Mouse (Mus musculus) left cerebral cortex, adult 2 months (tissue): ENCODE results near the gene Wdhd1. TPM values are rescaled to one million over a fixed set of nuclear protein-coding genes. Genes with fewer than 3 reads are reported as not detected.
"Not testable (repeated sequence)": the region's sequence is repeated elsewhere in the genome, so short reads cannot be mapped to it uniquely, and the experiment has no call there.

Experiments
- DNase-seq, 2 experiments: peaks; one replicate each; pipeline ENCODE4 v3.0.0; 2021 to 2022; ENCODE audit warnings: low spot score in 2 of 2, mixed read lengths in 1 of 2; ENCODE audit errors: extremely low spot score in 1 of 2
- H3K27ac ChIP-seq: fragments of 200-600 bp; 2 replicates; pipeline ENCODE4 v1.8.1; 2022
- H3K4me3 ChIP-seq: fragments of 200-600 bp; 2 replicates; pipeline ENCODE4 v1.8.1; 2022
- CTCF ChIP-seq: fragments of 200-600 bp; IDR thresholded peaks from 2 replicates; pipeline ENCODE4 v1.8.1; 2022; ENCODE audit warnings: antibody characterized with exemption, mild to moderate bottlenecking, moderate library complexity
- intact Hi-C: fragments of 180-260 bp; cut with DNase I; formaldehyde crosslinking; loops from one replicate; pipeline ENCODE4 v1.15.1; 2025
- long read RNA-seq, 2 experiments: library from polyadenylated mRNA; stranded (forward); transcript quantifications; one replicate each; pipeline ENCODE4 v2.0.0; 2021; ENCODE audit warnings: borderline mapping rate in 2 of 2
- total RNA-seq, 2 experiments: library from RNA; stranded (reverse); gene quantifications; 2 replicates each; pipeline ENCODE4 v1.2.3; 2021

Wdhd1 gene
- 1 to 10 TPM; 4.9 to 6.8 TPM for total RNA-seq
- long read RNA-seq, experiment 1, full-length matches to known transcripts = 2 of 4 reads
- long read RNA-seq, experiment 1, partial matches to known transcripts = 1 of 4 reads
- long read RNA-seq, experiment 1, other reads (novel, unspliced or antisense) = 1 of 4 reads
- long read RNA-seq, experiment 2, full-length matches to known transcripts = 1 of 2 reads
- long read RNA-seq, experiment 2, partial matches to known transcripts = 0 of 2 reads
- long read RNA-seq, experiment 2, other reads (novel, unspliced or antisense) = 1 of 2 reads

- Histone ChIP-seq H3K27ac (peak within 1 kb of the TSS; percentile 89), H3K4me3 (peak within 1 kb of the TSS; percentile 98)
- intact Hi-C loops = loop anchor here (2.0 kb wide), 1 partner anchor 22 kb away; the partner anchor contains the start of gene Mapk1ip1l
- no peak; the same call in 1 of the 2 replicates for TF ChIP-seq CTCF
- DNase-seq = peak; percentile 96
These were observed at the start of gene Wdhd1, which contains the start of gene Socs4 for GRCm38 (mm10) chr14:47276637-47277393. Gene Wdhd1 (minus strand): TSS chr14:47276857. Gene Socs4 (plus strand): TSS chr14:47276931.

DNA sequence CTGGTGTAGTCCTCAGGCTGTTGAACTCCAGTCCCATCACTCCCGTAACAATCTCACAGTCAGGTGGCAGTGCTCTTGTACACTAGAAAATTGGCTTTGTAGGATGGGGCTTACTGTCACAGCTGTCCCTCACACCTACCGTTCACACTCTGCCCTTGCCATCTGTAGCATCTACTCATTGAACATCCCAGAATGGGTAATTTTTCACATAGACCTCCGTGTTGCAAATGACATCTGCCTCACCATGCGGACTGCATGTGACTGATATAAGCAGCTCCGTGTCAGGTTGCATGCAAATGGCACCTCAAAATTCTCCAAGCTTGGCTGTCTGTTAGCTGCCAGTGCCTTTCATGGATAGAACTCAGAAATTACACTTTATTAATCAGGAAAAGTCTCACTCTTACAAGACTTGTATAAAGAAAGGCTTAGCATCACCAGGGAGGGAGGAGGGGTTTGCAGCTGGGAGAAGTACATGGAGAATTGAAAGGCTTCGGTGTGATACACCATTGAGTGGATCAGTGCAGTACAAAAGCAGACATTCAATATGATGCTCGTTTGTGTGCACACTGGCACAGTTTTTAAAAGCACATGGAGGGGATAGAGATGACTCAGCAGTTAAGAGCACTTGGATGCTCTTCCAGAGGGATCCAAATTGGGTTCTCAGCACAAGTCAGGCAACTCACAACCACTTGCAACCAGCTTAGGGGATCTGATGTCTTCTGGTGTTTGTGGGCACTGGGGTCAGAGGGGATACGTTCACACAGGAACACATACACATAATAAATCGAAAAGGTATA is 49.5 kb upstream of the Wdhd1 start:
- no peak for DNase-seq
- Histone ChIP-seq H3K4me3 (no peak overlapping the region), H3K27ac (no peak overlapping the region)
- intact Hi-C loops = no loop called here
- no peak for TF ChIP-seq CTCF

DNA sequence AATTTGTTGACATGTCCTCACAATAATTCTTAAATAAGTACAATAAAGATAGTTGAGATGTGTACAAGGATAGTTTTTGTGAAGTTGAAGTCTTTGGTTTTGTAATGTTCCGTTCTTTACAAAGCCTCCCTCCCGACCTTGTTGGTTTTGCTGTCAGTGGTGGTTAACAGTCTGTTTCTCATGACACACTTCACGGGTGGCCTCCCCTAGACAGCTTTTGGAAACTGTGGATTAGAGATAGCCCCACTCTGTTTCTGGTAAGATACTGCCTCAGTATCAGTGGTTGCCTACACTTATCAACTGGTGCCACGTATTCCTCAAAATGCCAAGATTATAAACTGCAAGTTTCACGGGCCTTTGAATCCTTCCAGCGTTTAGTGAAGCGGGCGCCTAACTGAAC is 44.9 kb upstream of the Wdhd1 start:
- DNase-seq, H3K4me3 ChIP-seq, intact Hi-C loops, H3K27ac ChIP-seq: not testable (repeated sequence)

- TF ChIP-seq CTCF = no peak
- intact Hi-C loops = no loop called here
- H3K27ac ChIP-seq = no peak overlapping the region
- H3K4me3 ChIP-seq = no peak overlapping the region
- DNase-seq = no peak
These were observed 42.7 kb upstream of the Wdhd1 start for GRCm38 (mm10) chr14:47319362-47319761.

DNA sequence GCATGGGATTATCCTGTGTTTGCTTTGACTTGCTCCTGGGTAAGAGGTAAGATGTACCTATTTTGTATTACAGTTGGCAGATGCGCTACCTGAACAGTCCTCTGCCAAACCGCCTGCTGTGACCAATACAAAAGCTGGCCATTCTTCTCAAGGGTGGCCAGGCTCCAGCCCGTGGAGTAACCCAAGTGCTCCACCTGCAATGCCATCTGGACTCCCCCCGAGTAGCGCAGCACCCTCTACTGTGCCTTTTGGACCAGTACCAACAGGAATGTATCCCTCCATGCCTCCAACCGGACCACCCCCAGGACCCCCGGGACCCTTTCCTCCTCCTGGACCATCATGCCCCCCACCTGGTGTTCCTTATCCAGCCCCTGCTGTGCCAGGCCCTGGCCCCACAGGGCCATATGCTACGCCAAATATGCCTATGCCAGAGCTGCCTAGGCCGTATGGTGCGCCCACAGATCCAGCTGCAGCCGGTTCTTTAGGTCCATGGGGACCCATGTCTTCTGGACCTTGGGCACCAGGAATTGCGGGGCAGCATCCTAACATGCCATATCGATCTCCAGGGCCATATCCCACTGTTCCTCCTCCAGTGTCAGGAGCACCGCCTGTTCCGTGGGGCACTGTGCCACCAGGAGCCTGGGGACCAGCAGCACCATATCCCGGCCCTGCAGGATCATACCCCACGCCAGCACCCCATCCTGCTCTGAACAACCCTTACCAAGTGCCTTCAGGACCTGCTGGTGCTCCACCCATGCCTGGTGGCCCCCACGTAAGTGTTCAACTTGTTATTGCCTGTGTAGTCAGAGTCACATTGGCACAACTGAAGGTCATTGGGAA is 33.9 kb upstream of the Wdhd1 start:
- TF ChIP-seq CTCF = no peak

GRCm38 (mm10) chr14:47309061-47309460 is 32.4 kb upstream of the Wdhd1 start:
- DNase-seq = no peak
- intact Hi-C loops = no loop called here
- Histone ChIP-seq H3K27ac (no peak overlapping the region), H3K4me3 (no peak overlapping the region)
- TF ChIP-seq CTCF = no peak

More for the DNA sequence above, 33.9 kb upstream of the Wdhd1 start:
- no peak overlapping the region for H3K4me3 ChIP-seq
- DNase-seq = no peak
- intact Hi-C loops = no loop called here
- no peak overlapping the region for H3K27ac ChIP-seq

DNA sequence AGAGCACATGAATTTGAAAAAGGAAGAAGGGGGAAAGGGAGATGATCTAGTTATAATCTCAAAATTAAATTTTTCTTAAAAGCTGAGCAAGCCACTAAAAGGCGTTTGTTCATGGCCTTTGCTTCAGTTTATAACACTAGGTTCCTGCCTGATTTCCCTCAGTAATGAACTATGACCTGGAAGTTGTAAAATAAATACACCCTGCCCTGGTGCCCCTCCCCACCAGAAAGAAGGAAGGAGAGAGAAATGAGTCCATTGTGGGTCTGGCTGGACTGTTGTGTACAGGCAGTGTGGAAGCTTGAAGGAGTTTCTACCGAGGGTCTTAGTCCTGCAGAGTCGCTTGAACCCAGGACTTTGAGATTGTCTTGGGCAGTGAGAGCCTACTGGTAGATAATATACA is 31.0 kb upstream of the Wdhd1 start:
- H3K27ac ChIP-seq = no peak overlapping the region
- no peak overlapping the region for H3K4me3 ChIP-seq
- intact Hi-C loops = no loop called here
- no peak for TF ChIP-seq CTCF
- DNase-seq = no peak

DNA sequence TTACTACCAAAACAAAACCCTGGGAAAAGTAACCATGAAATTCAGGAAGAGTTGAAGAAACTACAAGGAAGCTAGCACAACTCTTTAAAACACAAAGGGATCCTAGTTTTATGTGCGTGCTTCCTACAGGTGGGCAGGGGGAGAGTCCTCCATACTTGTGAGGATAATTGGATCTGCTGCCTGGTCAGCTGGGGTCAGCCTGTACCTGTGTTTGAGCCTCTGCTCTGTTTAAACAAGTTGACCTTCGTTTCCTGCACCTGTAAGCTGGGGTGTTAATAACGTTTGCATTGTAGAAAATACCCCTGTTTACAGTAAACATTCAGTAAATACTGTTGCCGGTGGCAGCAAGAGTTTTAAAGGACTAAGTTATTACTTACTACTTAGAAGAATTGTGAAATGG is 29.3 kb upstream of the Wdhd1 start:
- no peak overlapping the region for H3K27ac ChIP-seq
- H3K4me3 ChIP-seq = no peak overlapping the region
- TF ChIP-seq CTCF = no peak
- intact Hi-C loops = no loop called here
- DNase-seq = no peak

- Histone ChIP-seq H3K4me3 (no peak overlapping the region), H3K27ac (no peak overlapping the region)
- TF ChIP-seq CTCF = no peak
- intact Hi-C loops = no loop called here
- no peak for DNase-seq
These were observed 28.3 kb upstream of the Wdhd1 start for GRCm38 (mm10) chr14:47304814-47305405.

DNA sequence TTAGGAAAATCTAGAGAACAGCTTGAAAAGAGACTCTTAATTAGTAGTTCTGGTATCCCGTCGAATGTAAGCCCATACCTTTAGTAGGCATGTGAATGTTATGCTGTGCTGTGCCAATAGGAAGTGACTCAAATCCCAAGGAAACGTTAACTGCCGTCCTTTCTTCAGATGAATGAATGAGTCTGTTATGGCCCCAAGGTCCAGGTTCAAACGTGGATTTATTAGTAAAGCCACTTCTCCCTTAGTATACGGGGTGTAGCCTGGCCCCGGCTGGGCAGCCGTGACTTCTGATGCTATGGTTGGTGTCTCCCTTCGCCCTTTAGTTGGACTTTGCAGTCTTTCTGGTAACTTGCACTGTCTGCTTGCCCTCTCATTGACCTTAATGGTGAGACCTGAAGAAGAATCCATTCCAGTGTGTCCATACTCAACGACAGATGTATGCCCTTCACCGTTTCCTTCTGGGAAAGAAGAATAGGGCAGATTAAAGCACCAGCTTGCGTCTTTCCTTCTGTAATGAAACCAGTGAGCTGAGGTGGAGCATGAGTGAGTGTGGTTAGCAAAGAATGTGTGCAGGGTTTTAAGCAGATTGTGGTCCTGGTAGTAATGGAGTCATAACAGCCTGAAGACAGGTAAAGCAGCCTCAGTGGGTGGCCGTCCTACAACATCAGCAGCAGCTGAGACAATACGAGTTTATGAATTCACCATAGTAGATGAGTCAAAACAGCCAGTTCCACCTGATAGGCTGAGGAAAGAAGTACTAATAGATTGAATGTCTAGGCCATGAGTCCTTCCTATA is 26.4 kb upstream of the Wdhd1 start:
- DNase-seq = no peak
- TF ChIP-seq CTCF = no peak
- Histone ChIP-seq H3K4me3 (no peak overlapping the region), H3K27ac (no peak overlapping the region)
- intact Hi-C loops = no loop called here
